Comparison of ENCODE assay signal across 14 mouse cellular contexts in the genomic region with DNA sequence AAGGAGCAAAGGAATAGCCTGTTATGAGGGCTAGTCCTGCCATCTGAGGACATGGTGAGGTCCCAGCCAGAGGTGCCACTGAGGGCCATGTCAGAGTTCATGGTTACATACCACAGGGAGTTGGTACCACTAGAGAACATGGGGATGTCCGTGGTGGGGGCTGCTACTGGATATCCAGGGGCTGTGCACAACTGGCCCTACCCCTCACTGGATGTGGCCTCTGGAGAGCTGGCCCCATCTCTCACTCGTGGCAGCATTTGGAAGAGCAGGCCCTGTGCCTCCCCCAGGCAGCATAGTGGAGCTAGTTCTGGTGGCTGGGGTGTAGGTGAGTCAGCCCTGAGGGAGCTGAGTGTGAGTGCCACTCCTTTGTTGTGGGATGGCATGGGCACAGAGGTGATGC. TPM values are rescaled to one million over a fixed set of nuclear protein-coding genes. Genes with fewer than 3 reads are reported as not detected.
DNase-seq lines count a peak whose midpoint lies in the region; ATAC-seq lines count a peak whose summit lies in the region.
"Had no signal": no experiment of that assay in that cellular context is flagged by ENCODE, and none has a peak within 500 bp of the region (broad histone marks: within the 10 kb centered on the region; RNA-seq: fewer than 3 reads in every experiment).

No protein-coding gene starts in this region.

- H3K27me3 ChIP-seq in kidney, embryonic 16.5 days (ENCODE audit: insufficient read depth, low read length): no peaks in the 10 kb centered on the region
- H3K27me3 ChIP-seq in neural tube, embryonic 13.5 days: no peaks in the 10 kb centered on the region

- DNase-seq in heart, adult 11 months: peak; percentile 83
- DNase-seq in heart, postnatal 25 days (ENCODE audit: low spot score): no peak
- DNase-seq in kidney, adult 8-10 months: no peak
- DNase-seq in neural tube, embryonic 10.5 days (ENCODE audit: extremely low spot score, low spot score): no peak
- DNase-seq in urinary bladder, postnatal 4 days (ENCODE audit: low spot score in 2 of 2): no peak
- DNase-seq: heart, adult 18-20 months; heart, postnatal 4 days; kidney, adult 9 months; lung, adult 2 months; lung, postnatal 4 days; thymus, postnatal 36 days had no signal

- no peaks in the 10 kb centered on the region for H3K9me3 ChIP-seq in kidney, embryonic 16.5 days (ENCODE audit: low read length)
- no peaks in the 10 kb centered on the region for H3K9me3 ChIP-seq in neural tube, embryonic 13.5 days

- 95% methylated on average over 2 of the region's 2 CpGs for WGBS in kidney, embryonic 16.5 days
- WGBS in neural tube, embryonic 13.5 days: 85% methylated on average over 2 of the region's 2 CpGs

- H3K4me3 ChIP-seq in kidney, embryonic 16.5 days (ENCODE audit: low read length): no peak overlapping the region
- H3K4me3 ChIP-seq in neural tube, embryonic 13.5 days: no peak overlapping the region

- H3K27ac ChIP-seq in kidney, embryonic 16.5 days (ENCODE audit: low read length): no peak overlapping the region
- no peak overlapping the region for H3K27ac ChIP-seq in neural tube, embryonic 13.5 days (replicated peaks)

- intact Hi-C loops in heart, postnatal 25 days (cut with DNase I): no loop called here

- no peak overlapping the region for H3K9ac ChIP-seq in kidney, embryonic 16.5 days (replicated peaks; ENCODE audit: low read length)
- no peak overlapping the region for H3K9ac ChIP-seq in neural tube, embryonic 13.5 days

- ATAC-seq in kidney, embryonic 16.5 days (ENCODE audit: low FRiP score, low TSS enrichment): peak; percentile 46; the same call in 1 of the 2 replicates
- peak; percentile 50; the same call in 1 of the 2 replicates for ATAC-seq in neural tube, embryonic 13.5 days (ENCODE audit: low read depth)

- H3K4me1 ChIP-seq in kidney, embryonic 16.5 days (ENCODE audit: insufficient read depth, low read length): no peaks in the 10 kb centered on the region
- H3K4me1 ChIP-seq in neural tube, embryonic 13.5 days (replicated peaks): no peaks in the 10 kb centered on the region

- H3K4me2 ChIP-seq in kidney, embryonic 16.5 days (replicated peaks; ENCODE audit: low read depth, low read length): no peak overlapping the region
- no peak overlapping the region for H3K4me2 ChIP-seq in neural tube, embryonic 13.5 days

- H3K36me3 ChIP-seq in kidney, embryonic 16.5 days (ENCODE audit: insufficient read depth, low read length): peaks cover 25% of the 10 kb centered on the region
- peaks cover 52% of the 10 kb centered on the region for H3K36me3 ChIP-seq in neural tube, embryonic 13.5 days

RNA-seq across cellular contexts. Expression of a gene that starts 14.9 kb away (rescaled TPM):
- total RNA-seq in heart, postnatal 25 days (2021): 100 to 1,000 TPM; 460 to 471 TPM
- 290 and 298 TPM in 2 replicates for polyA plus RNA-seq in kidney, embryonic 16.5 days (2015; fragmentation: Nextera tagmentation; extraction: Ambion mirVana)
- 469 and 474 TPM in 2 replicates for polyA plus RNA-seq in neural tube, embryonic 13.5 days (2015; fragmentation: Nextera tagmentation; extraction: Ambion mirVana)

RNA-seq across cellular contexts. Expression of a gene that starts 17.2 kb away (rescaled TPM):
- total RNA-seq in heart, postnatal 25 days (2021): 10 to 100 TPM; 23.2 to 25.4 TPM
- 42.3 and 42.7 TPM in 2 replicates for polyA plus RNA-seq in kidney, embryonic 16.5 days (2015; fragmentation: Nextera tagmentation; extraction: Ambion mirVana)
- polyA plus RNA-seq in neural tube, embryonic 13.5 days (2015; fragmentation: Nextera tagmentation; extraction: Ambion mirVana): 81.7 and 88.7 TPM in 2 replicates

RNA-seq across cellular contexts. Expression of a gene that starts 48.8 kb away (rescaled TPM):
- total RNA-seq in heart, postnatal 25 days (2021): 100 to 1,000 TPM; 230 to 254 TPM
- polyA plus RNA-seq in kidney, embryonic 16.5 days (2015; fragmentation: Nextera tagmentation; extraction: Ambion mirVana): 37.1 and 38.1 TPM in 2 replicates
- polyA plus RNA-seq in neural tube, embryonic 13.5 days (2015; fragmentation: Nextera tagmentation; extraction: Ambion mirVana): 57.7 and 59.3 TPM in 2 replicates

RNA-seq across cellular contexts. Expression of a gene that starts 54.8 kb away (rescaled TPM):
- not detected for total RNA-seq in heart, postnatal 25 days (2021)
- polyA plus RNA-seq in kidney, embryonic 16.5 days (2015; fragmentation: Nextera tagmentation; extraction: Ambion mirVana): 6.8 and 7.2 TPM in 2 replicates
- 0.64 and 1.5 TPM in 2 replicates for polyA plus RNA-seq in neural tube, embryonic 13.5 days (2015; fragmentation: Nextera tagmentation; extraction: Ambion mirVana)
- total RNA-seq: gastrocnemius, adult 18-20 months; heart, adult 18-20 months had no signal
